Mouse (Mus musculus): Measurements from ENCODE around the gene Ctnna3.

- TF ChIP-seq POLR2A (IDR thresholded peaks at IDR 0.05; ENCODE audit: extremely low read depth, insufficient read depth, low read length): no peak
- TF ChIP-seq CTCF (IDR thresholded peaks at IDR 0.05; ENCODE audit: extremely low read depth, insufficient read depth, low read length): no peak
These were observed 555.7 kb downstream of the Ctnna3 start for GRCm38 (mm10) chr10:63985576-63985975.
